Mouse (Mus musculus) neutrophil, adult 65 days (primary cell): ENCODE results near the gene Cd276. TPM values are rescaled to one million over a fixed set of nuclear protein-coding genes. Genes with fewer than 3 reads are reported as not detected.

Source experiments
- total RNA-seq: library from RNA; stranded (reverse); gene quantifications from 2 replicates; pipeline ENCODE4 v1.2.4, GENCODE M21; 2023

The Cd276 gene
- 0.57 and 0.92 TPM in 2 replicates for total RNA-seq

DNA sequence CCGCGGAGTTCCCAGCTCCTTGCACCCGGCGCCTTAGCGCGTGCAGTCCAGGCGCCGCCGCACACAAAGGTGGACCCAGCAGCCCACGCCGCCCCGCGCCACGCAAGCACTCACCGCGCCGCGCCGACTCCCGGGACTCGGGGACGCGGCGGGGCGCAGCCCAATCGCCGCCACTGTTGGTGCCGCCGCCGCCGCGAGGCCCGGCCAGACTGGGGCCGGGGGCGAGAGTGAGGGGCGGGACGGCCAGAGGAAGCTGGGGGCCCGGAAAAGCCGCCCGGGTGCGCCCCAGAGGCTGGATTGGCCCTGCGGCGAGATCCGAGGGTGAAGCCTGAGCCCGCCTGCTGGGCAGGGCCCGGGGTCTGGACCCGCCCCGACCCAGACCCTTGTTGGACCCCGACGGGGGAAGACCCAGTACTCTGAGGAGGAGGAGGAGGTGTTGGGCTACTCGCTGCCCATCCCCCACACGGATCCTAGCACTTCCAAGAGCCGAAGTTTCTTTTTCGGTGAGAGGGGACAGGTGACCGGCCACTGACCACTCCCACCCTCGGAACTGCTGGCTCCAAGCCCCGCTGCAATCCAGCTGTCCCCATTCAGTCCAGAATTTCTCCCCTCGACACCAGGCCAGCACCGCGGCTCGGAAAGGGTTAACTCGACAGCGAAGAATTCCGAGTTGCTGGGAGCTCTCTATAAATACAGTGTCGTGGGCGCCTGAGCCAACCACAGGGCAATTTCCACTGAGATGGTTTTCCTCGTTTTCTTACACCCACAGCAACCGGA is at the start of gene Cd276:
Gene Cd276 (minus strand): TSS at position 530 of the 777 bp plus-strand sequence.

DNA sequence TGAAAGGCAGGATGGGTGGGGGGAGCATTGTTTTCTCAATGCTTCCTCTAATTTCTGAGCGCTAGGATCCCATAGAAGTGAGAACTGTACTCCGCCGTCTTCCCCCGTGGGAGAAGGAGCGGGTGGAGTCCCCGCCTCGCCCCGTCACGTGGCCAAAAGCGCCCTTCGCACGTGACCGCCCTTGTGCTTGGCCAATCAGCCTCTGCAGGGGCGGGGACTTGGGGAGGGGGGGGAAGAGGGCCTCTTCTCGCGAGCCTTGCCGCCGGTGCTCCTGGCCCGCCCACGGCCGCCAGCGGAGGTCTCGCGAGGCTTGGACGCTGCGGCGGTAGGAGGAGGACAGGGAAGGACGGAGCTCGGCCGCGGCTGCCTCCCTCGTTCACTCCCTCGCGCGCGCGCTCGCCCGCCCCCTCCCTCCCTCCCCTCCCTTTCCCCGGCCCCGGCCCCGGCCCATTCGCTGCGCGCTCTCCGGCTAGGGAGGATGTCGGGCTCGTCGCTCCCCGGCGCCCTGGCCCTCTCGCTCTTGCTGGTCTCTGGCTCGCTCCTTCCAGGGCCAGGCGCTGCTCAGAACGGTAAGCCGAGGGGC is 26.8 kb upstream of the Cd276 start, which contains the start of gene Nptn:
Gene Nptn (plus strand): TSS at position 283 of the 583 bp plus-strand sequence.

DNA sequence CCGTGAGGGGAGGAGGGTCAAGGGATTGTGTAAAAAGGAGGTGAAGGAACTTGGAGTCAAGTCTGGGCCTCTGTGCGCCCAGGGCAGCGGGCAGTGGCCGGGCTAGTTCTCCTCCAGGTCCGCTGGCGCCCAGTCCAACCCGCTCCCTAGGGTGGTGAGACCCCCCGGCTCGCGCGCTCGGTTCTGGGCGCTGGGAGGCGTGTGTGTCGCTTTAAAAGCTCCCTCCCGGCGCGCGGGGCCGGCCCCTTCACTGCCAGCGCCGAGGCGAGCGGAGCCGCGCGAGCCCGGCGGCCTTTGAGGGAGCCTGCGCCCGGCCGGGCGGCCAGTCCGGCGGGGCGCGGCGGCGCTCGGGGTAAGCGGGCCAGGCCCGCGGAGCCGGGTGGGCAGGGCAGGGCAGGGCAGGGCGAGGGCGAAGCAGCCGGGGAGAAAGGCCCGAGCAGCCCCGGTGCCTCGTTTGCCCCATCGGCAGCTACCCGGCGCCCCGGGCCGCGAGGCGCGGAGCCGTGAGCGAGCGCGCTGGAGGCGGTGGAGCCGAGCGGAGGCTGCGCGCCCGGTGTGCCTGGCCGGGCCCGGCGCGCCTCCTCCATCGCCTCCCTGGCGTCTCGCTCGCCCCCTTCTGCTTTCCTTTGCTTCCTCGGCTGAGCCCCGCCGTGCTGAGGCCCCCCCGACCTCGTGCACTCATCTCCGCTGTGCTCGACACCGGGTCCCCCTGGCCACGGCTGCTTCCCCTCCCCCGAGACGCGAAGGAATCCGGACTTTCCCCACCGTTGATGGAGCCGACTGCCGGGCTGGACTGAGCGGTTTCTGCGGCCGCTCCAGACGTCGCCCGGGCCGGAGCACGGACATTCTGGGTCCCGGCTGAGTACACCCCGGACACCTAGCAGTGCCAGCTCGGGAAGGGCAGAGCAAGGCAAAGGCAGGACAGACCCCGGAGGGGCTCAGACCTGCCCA is 67.1 kb downstream of the Cd276 start, which contains the start of gene Insyn1:
Gene Insyn1 (plus strand): TSS at position 753 of the 951 bp plus-strand sequence.

Other genes with a start within 250 kb of the Cd276 start
- not detected in 2 replicates for gene Loxl1, start 242.3 kb downstream of the Cd276 start, total RNA-seq
- not detected in 2 replicates for gene Tbc1d21, start 185.0 kb downstream of the Cd276 start, total RNA-seq
- gene Insyn1, start 66.8 kb downstream of the Cd276 start, total RNA-seq: not detected in 2 replicates
- 138 and 185 TPM in 2 replicates for gene Nptn, start 26.8 kb upstream of the Cd276 start, total RNA-seq
- not detected in 2 replicates for gene Rec114, start 188.5 kb upstream of the Cd276 start, total RNA-seq